Mouse (Mus musculus): ENCODE measurements around the gene Cacng1. TPM values are rescaled to one million over a fixed set of nuclear protein-coding genes. Genes with fewer than 3 reads are reported as not detected.
A peak's percentile ranks its signal among the peaks of the same experiment; 100 is the strongest.

Cacng1 gene
- total and polyA plus RNA-seq, 3 experiments = not detected

DNA sequence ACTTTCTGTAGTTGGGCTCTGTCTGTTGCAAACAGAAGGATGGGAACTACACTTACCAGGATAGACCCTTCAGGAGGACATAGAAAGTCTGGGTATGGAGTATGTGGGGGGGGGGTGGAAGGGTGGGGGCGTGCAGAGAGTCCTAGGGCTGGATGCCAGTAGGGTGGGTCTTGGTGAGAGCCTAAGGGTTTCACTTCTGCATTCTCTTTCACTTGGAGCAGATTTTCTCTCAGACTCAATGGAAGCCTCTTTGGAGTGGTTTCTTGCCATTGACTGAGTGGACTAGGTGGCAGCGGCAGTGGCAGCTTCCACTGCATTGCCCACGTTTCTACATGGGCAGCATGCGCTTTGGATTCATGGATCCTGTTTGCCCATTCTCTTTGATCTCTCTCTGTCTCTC is 16.4 kb downstream of the Cacng1 start:
- H3K4me2 ChIP-seq (ENCODE audit: insufficient read depth, low read depth, poor library complexity, severe bottlenecking) = no peak overlapping the region
- no peaks in the 10 kb centered on the region for H3K36me3 ChIP-seq (replicated peaks in 1 of 2; ENCODE audit: control insufficient read depth in 1 of 2, insufficient read depth in 1 of 2, low read length in 1 of 2)
- H3K9ac ChIP-seq (ENCODE audit: insufficient read depth, low read depth) = no peak overlapping the region
- in situ Hi-C loops (cut with MboI; ENCODE audit: low pct_ligation_motif_present, low pct_unique_long_range_greater_than_20kb, low sequenced_read_pairs) = no loop called here
- TF ChIP-seq CTCF (conservative IDR thresholded peaks at IDR 0.05 in 1 of 2, IDR thresholded peaks at IDR 0.05 in 1 of 2; ENCODE audit: low read depth in 2 of 2, low read length in 2 of 2) (no peak), RCOR1 (conservative IDR thresholded peaks at IDR 0.05; ENCODE audit: low read depth, low read length) (no peak), KAT2A (IDR thresholded peaks at IDR 0.05; ENCODE audit: insufficient replicate concordance, low read length) (no peak), UBTF (IDR thresholded peaks at IDR 0.05; ENCODE audit: low read depth, low read length) (no peak), JUN (IDR thresholded peaks at IDR 0.05; ENCODE audit: insufficient read depth, low read depth, low read length) (no peak)
- H3K27ac ChIP-seq (ENCODE audit: insufficient read depth, low read depth) = no peak overlapping the region
- H3K9me3 ChIP-seq (replicated peaks; ENCODE audit: low read length) = peaks cover 4% of the 10 kb centered on the region
- no peak overlapping the region for H3K4me3 ChIP-seq (replicated peaks in 1 of 3; ENCODE audit: low read depth in 2 of 3, low read length in 2 of 3, poor library complexity in 1 of 3)
- no peak for DNase-seq (ENCODE audit: extremely low read depth)
- no peaks in the 10 kb centered on the region for H3K79me2 ChIP-seq (replicated peaks; ENCODE audit: control insufficient read depth, extremely low read depth, insufficient read depth, poor library complexity, severe bottlenecking)
- dilution Hi-C loops (cut with MboI; ENCODE audit: extremely low pct_ligation_motif_present, extremely low pct_unique_long_range_greater_than_20kb, low sequenced_read_pairs) = no loop called here
- peaks cover 5 to 14% of the 10 kb centered on the region in 2 experiments; a peak in 2 of 4 replicates for H3K4me1 ChIP-seq (ENCODE audit: control insufficient read depth in 1 of 2, insufficient read depth in 2 of 2)
- no peaks in the 10 kb centered on the region for H3K27me3 ChIP-seq (replicated peaks)

DNA sequence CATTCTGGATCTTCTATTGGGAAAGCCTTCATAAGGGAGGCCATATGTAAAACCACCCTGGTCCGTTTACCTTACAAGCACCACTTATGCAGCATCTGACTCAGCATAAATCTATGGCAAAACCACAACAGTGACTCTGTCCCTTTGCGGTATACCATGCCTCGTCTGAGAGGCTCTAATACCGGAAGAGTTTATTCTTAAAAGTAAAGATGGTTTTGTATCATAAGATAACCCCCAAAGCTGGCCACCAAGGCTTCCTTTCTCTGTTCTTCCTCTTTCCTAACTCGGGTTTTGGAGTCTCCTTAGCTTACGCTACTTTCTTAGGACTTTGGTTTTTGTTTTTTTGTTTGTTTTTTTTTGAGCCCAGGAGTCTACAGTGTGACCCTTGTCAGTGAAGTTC is 23.0 kb downstream of the Cacng1 start:
- peaks cover 4% of the 10 kb centered on the region for H3K9me3 ChIP-seq (replicated peaks; ENCODE audit: low read length)
- in situ Hi-C loops (cut with MboI; ENCODE audit: low pct_ligation_motif_present, low pct_unique_long_range_greater_than_20kb, low sequenced_read_pairs) = no loop called here
- H3K4me1 ChIP-seq (ENCODE audit: control insufficient read depth in 1 of 2, insufficient read depth in 2 of 2) = peaks cover 3 to 12% of the 10 kb centered on the region in 2 experiments; a peak in 3 of 4 replicates
- H3K9ac ChIP-seq (ENCODE audit: insufficient read depth, low read depth) = no peak overlapping the region
- DNase-seq (ENCODE audit: extremely low read depth) = no peak
- H3K27me3 ChIP-seq (replicated peaks) = no peaks in the 10 kb centered on the region
- no peaks in the 10 kb centered on the region for H3K79me2 ChIP-seq (replicated peaks; ENCODE audit: control insufficient read depth, extremely low read depth, insufficient read depth, poor library complexity, severe bottlenecking)
- TF ChIP-seq MAFK (IDR thresholded peaks at IDR 0.05; ENCODE audit: insufficient replicate concordance, low read length) = peak; percentile 81
- no peak for TF ChIP-seq RCOR1 (conservative IDR thresholded peaks at IDR 0.05; ENCODE audit: low read depth, low read length)
- no peak overlapping the region for H3K4me2 ChIP-seq (ENCODE audit: insufficient read depth, low read depth, poor library complexity, severe bottlenecking)
- dilution Hi-C loops (cut with MboI; ENCODE audit: extremely low pct_ligation_motif_present, extremely low pct_unique_long_range_greater_than_20kb, low sequenced_read_pairs) = no loop called here
- peaks cover 6 to 7% of the 10 kb centered on the region in 2 experiments for H3K36me3 ChIP-seq (replicated peaks in 1 of 2; ENCODE audit: control insufficient read depth in 1 of 2, insufficient read depth in 1 of 2, low read length in 1 of 2)
- H3K27ac ChIP-seq (ENCODE audit: insufficient read depth, low read depth) = no peak overlapping the region
- no peak overlapping the region for H3K4me3 ChIP-seq (replicated peaks in 1 of 3; ENCODE audit: low read depth in 2 of 3, low read length in 2 of 3, poor library complexity in 1 of 3)

DNA sequence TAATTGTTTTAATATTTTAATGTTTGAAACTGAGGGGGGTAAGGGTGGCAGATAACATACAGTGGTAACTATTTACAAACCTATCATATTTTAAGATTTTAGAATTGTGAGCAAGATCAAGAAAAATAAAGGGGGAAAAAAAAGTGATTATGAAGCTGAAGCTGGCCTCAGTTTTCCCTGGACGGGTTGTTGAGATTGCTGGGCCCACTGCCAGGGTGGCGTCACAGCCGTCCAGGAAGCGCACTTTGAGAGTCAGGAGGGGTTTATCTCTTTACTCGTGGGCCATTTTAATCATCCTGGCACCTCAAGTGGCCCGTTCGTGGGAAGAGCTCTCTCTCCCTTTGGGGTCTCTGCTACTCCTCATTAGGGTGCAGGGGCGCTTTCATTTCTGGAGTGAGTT is 24.8 kb downstream of the Cacng1 start:
- Histone ChIP-seq H3K36me3 (replicated peaks in 1 of 2; ENCODE audit: control insufficient read depth in 1 of 2, insufficient read depth in 1 of 2, low read length in 1 of 2) (peaks cover 13 to 17% of the 10 kb centered on the region in 2 experiments), H3K9ac (ENCODE audit: insufficient read depth, low read depth) (no peak overlapping the region), H3K9me3 (replicated peaks; ENCODE audit: low read length) (no peaks in the 10 kb centered on the region), H3K4me1 (ENCODE audit: control insufficient read depth in 1 of 2, insufficient read depth in 2 of 2) (peaks cover 3 to 12% of the 10 kb centered on the region in 2 experiments; a peak in 3 of 4 replicates), H3K4me2 (ENCODE audit: insufficient read depth, low read depth, poor library complexity, severe bottlenecking) (no peak overlapping the region), H3K27ac (ENCODE audit: insufficient read depth, low read depth) (no peak overlapping the region), H3K4me3 (replicated peaks in 1 of 3; ENCODE audit: low read depth in 2 of 3, low read length in 2 of 3, poor library complexity in 1 of 3) (no peak overlapping the region), H3K79me2 (replicated peaks; ENCODE audit: control insufficient read depth, extremely low read depth, insufficient read depth, poor library complexity, severe bottlenecking) (no peaks in the 10 kb centered on the region), H3K27me3 (replicated peaks) (no peaks in the 10 kb centered on the region)
- dilution Hi-C loops (cut with MboI; ENCODE audit: extremely low pct_ligation_motif_present, extremely low pct_unique_long_range_greater_than_20kb, low sequenced_read_pairs) (no loop called here), in situ Hi-C loops (cut with MboI; ENCODE audit: low pct_ligation_motif_present, low pct_unique_long_range_greater_than_20kb, low sequenced_read_pairs) (no loop called here)
- TF ChIP-seq USF2 (conservative IDR thresholded peaks at IDR 0.05; ENCODE audit: low read depth, low read length) (no peak), CHD2 (IDR thresholded peaks at IDR 0.05; ENCODE audit: low read length) (no peak), TBP (conservative IDR thresholded peaks at IDR 0.05; ENCODE audit: low read depth, low read length) (no peak), MAFK (IDR thresholded peaks at IDR 0.05; ENCODE audit: insufficient replicate concordance, low read length) (no peak), PAX5 (IDR thresholded peaks at IDR 0.05; ENCODE audit: low read length) (no peak), RAD21 (IDR thresholded peaks at IDR 0.05; ENCODE audit: low read depth, low read length) (no peak), CHD1 (IDR thresholded peaks at IDR 0.05; ENCODE audit: low read depth, low read length) (no peak), TCF12 (IDR thresholded peaks at IDR 0.05; ENCODE audit: low read depth, low read length) (no peak), MEF2A (IDR thresholded peaks at IDR 0.05; ENCODE audit: borderline replicate concordance, low read depth, low read length) (no peak), ZMIZ1 (IDR thresholded peaks at IDR 0.05; ENCODE audit: low read depth, low read length) (no peak), GABPA (IDR thresholded peaks at IDR 0.05; ENCODE audit: insufficient replicate concordance, low read depth, low read length) (no peak), MXI1 (IDR thresholded peaks at IDR 0.05; ENCODE audit: low read depth, low read length) (no peak), E2F4 (IDR thresholded peaks at IDR 0.05; ENCODE audit: insufficient replicate concordance, low read depth, low read length) (no peak), UBTF (IDR thresholded peaks at IDR 0.05; ENCODE audit: low read depth, low read length) (no peak), JUN (IDR thresholded peaks at IDR 0.05; ENCODE audit: insufficient read depth, low read depth, low read length) (no peak), ZC3H11A (IDR thresholded peaks at IDR 0.05; ENCODE audit: low read depth, low read length) (no peak), BHLHE40 (IDR thresholded peaks at IDR 0.05; ENCODE audit: low read depth, low read length) (no peak)
- DNase-seq (ENCODE audit: extremely low read depth) = no peak

All from CH12.LX (cell line).